ENCODE assay signal across 17 mouse cellular contexts in genomic region chr7:126471853-126472252, GRCm38 (mm10). TPM values are rescaled to one million over a fixed set of nuclear protein-coding genes. Genes with fewer than 3 reads are reported as not detected.
DNase-seq lines count a peak whose midpoint lies in the region; ATAC-seq and TF ChIP-seq lines count a peak whose summit lies in the region.
"Had no signal": no experiment of that assay in that cellular context is flagged by ENCODE, and none has a peak within 500 bp of the region (broad histone marks: within the 10 kb centered on the region; RNA-seq: fewer than 3 reads in every experiment).

No protein-coding gene starts in this region.

- no peak for DNase-seq in embryonic facial prominence, embryonic 10.5 days (ENCODE audit: low spot score)
- no peak for DNase-seq in lung, postnatal 25 days (ENCODE audit: low spot score)
- DNase-seq in midbrain, embryonic 10.5 days (ENCODE audit: low spot score) = no peak
- DNase-seq: forebrain, postnatal 0 days; gastrocnemius, postnatal 36 days; kidney, adult 11 months had no signal

- H3ac ChIP-seq in myocyte (ENCODE audit: control insufficient read depth, insufficient read length) = no peak overlapping the region

- 0 out of 2 replicates have a peak overlapping the region, but pooled peaks have one; percentile 16 for H3K9ac ChIP-seq in embryonic facial prominence, embryonic 13.5 days
- H3K9ac ChIP-seq: forebrain, postnatal 0 days; hindbrain, embryonic 14.5 days; lung, embryonic 15.5 days; midbrain, embryonic 13.5 days; stomach, embryonic 15.5 days had no signal

- no peak overlapping the region for H3K4me2 ChIP-seq in embryonic facial prominence, embryonic 13.5 days
- H3K4me2 ChIP-seq in myocyte (ENCODE audit: low read depth) = no peak overlapping the region
- H3K4me2 ChIP-seq: hindbrain, embryonic 14.5 days; lung, embryonic 15.5 days; midbrain, embryonic 13.5 days; stomach, embryonic 15.5 days had no signal

- H3K4me3 ChIP-seq in embryonic facial prominence, embryonic 13.5 days = no peak overlapping the region
- no peak overlapping the region; the same call in 1 of the 2 replicates for H3K4me3 ChIP-seq in embryonic facial prominence, embryonic 10.5 days
- H3K4me3 ChIP-seq in megakaryocyte, embryonic 14.5 days (replicated peaks) = peak overlapping the region; percentile 98
- peak overlapping the region; percentile 23 for H3K4me3 ChIP-seq in bone marrow, adult 2 months (replicated peaks; ENCODE audit: control insufficient read depth, low read depth, low read length)
- no peak overlapping the region for H3K4me3 ChIP-seq in myocyte
- no peak overlapping the region for H3K4me3 ChIP-seq in midbrain, embryonic 10.5 days
- H3K4me3 ChIP-seq: heart, embryonic 10.5 days; lung, embryonic 15.5 days; midbrain, embryonic 13.5 days; stomach, embryonic 15.5 days had no signal

- H3K36me3 ChIP-seq in embryonic facial prominence, embryonic 13.5 days = peaks cover 59% of the 10 kb centered on the region
- peaks cover 64% of the 10 kb centered on the region for H3K36me3 ChIP-seq in embryonic facial prominence, embryonic 10.5 days (replicated peaks)
- H3K36me3 ChIP-seq in megakaryocyte, embryonic 14.5 days (replicated peaks; ENCODE audit: low read length) = peaks cover 68% of the 10 kb centered on the region
- H3K36me3 ChIP-seq in myocyte (ENCODE audit: control insufficient read depth, insufficient read depth) = peaks cover 23% of the 10 kb centered on the region
- H3K36me3 ChIP-seq in midbrain, embryonic 10.5 days = peaks cover 62% of the 10 kb centered on the region

- 90% methylated on average over 4 of the region's 4 CpGs for WGBS in embryonic facial prominence, embryonic 13.5 days
- 93% methylated on average over 4 of the region's 4 CpGs for whole genome bisulfite sequencing in embryonic facial prominence, embryonic 10.5 days
- WGBS in bone marrow, adult 2 months = 16% methylated on average over 4 of the region's 4 CpGs
- 85% methylated on average over 4 of the region's 4 CpGs for WGBS in midbrain, embryonic 10.5 days

- H3K4me1 ChIP-seq in embryonic facial prominence, embryonic 13.5 days = peaks cover 17% of the 10 kb centered on the region
- H3K4me1 ChIP-seq in embryonic facial prominence, embryonic 10.5 days = peaks cover 26% of the 10 kb centered on the region
- H3K4me1 ChIP-seq in megakaryocyte, embryonic 14.5 days = peaks cover 91% of the 10 kb centered on the region
- peaks cover 9% of the 10 kb centered on the region for H3K4me1 ChIP-seq in bone marrow, adult 2 months (ENCODE audit: control insufficient read depth, insufficient read depth, low read length)
- peaks cover 29% of the 10 kb centered on the region for H3K4me1 ChIP-seq in midbrain, embryonic 10.5 days

- TF ChIP-seq CTCF in bone marrow, adult 2 months (IDR thresholded peaks at IDR 0.05; ENCODE audit: control insufficient read depth, insufficient read depth, low read length) = no peak

- peaks cover 32% of the 10 kb centered on the region for H3K79me2 ChIP-seq in myocyte (ENCODE audit: control insufficient read depth, insufficient read depth)

- no peak for ATAC-seq in embryonic facial prominence, embryonic 13.5 days (ENCODE audit: insufficient number of reproducible peaks, insufficient read depth, low FRiP score, low TSS enrichment, low read depth)
- no peak for ATAC-seq in megakaryocyte, adult 5-6 weeks (ENCODE audit: poor library complexity, severe bottlenecking)
- ATAC-seq: forebrain, postnatal 0 days; midbrain, embryonic 13.5 days had no signal

- H3K27me3 ChIP-seq in embryonic facial prominence, embryonic 13.5 days = no peaks in the 10 kb centered on the region
- H3K27me3 ChIP-seq in embryonic facial prominence, embryonic 10.5 days (replicated peaks; ENCODE audit: low read depth, poor library complexity, severe bottlenecking) = no peaks in the 10 kb centered on the region
- H3K27me3 ChIP-seq in megakaryocyte, embryonic 14.5 days (replicated peaks) = no peaks in the 10 kb centered on the region
- no peaks in the 10 kb centered on the region for H3K27me3 ChIP-seq in myocyte (ENCODE audit: control insufficient read depth, insufficient read depth, insufficient read length)
- H3K27me3 ChIP-seq in midbrain, embryonic 10.5 days (ENCODE audit: low read depth, poor library complexity, severe bottlenecking) = no peaks in the 10 kb centered on the region
- H3K27me3 ChIP-seq: lung, embryonic 15.5 days; midbrain, embryonic 13.5 days; stomach, embryonic 15.5 days had no signal

- no peak overlapping the region for H3K27ac ChIP-seq in embryonic facial prominence, embryonic 13.5 days
- H3K27ac ChIP-seq in embryonic facial prominence, embryonic 10.5 days (replicated peaks) = no peak overlapping the region
- H3K27ac ChIP-seq in bone marrow, adult 2 months (ENCODE audit: control insufficient read depth, insufficient read depth, low read depth, low read length, poor library complexity) = peak overlapping the region; percentile 85
- no peak overlapping the region for H3K27ac ChIP-seq in midbrain, embryonic 10.5 days (replicated peaks)
- H3K27ac ChIP-seq: heart, embryonic 10.5 days; hindbrain, embryonic 14.5 days; lung, embryonic 15.5 days; macrophage; midbrain, embryonic 13.5 days; stomach, embryonic 15.5 days had no signal

- H3K9me3 ChIP-seq in embryonic facial prominence, embryonic 13.5 days = no peaks in the 10 kb centered on the region
- no peaks in the 10 kb centered on the region for H3K9me3 ChIP-seq in embryonic facial prominence, embryonic 10.5 days
- H3K9me3 ChIP-seq in megakaryocyte, embryonic 14.5 days = no peaks in the 10 kb centered on the region
- no peaks in the 10 kb centered on the region for H3K9me3 ChIP-seq in midbrain, embryonic 10.5 days (replicated peaks)
- H3K9me3 ChIP-seq: heart, embryonic 10.5 days; lung, embryonic 15.5 days; midbrain, embryonic 13.5 days; stomach, embryonic 15.5 days had no signal

- TF ChIP-seq POLR2A in bone marrow, adult 2 months (IDR thresholded peaks at IDR 0.05; ENCODE audit: borderline replicate concordance, control insufficient read depth, low read depth, low read length) = no peak
- no peak for TF ChIP-seq POLR2A in myocyte (IDR thresholded peaks at IDR 0.05; ENCODE audit: insufficient read length, low read depth)

RNA-seq across cellular contexts. Expression of gene Sh2b1, which starts 3.4 kb away (rescaled TPM):
- 53.4 and 57.8 TPM in 2 replicates for polyA plus RNA-seq in embryonic facial prominence, embryonic 13.5 days (2015; fragmentation: Nextera tagmentation; extraction: Ambion mirVana)
- polyA plus RNA-seq in embryonic facial prominence, embryonic 10.5 days (2016; fragmentation: Nextera tagmentation; extraction: Ambion mirVana) = 53.3 and 54.0 TPM in 2 replicates
- polyA plus RNA-seq in megakaryocyte, embryonic 14.5 days (2012; ENCODE audit: insufficient read depth, low replicate concordance) = 94.0 and 146 TPM in 2 replicates
- 18.2 and 20.6 TPM in 2 replicates for total RNA-seq in megakaryocyte, adult 5-6 weeks (2015)
- total RNA-seq in megakaryocyte, adult 5-6 weeks (2017) = 9.9 and 10.6 TPM in 2 replicates
- polyA plus RNA-seq in bone marrow, adult 2 months (2011; ENCODE audit: insufficient read depth, insufficient read length, low replicate concordance, missing spikeins) = 34.4 and 95.0 TPM in 2 replicates
- 58.8 TPM for polyA plus RNA-seq in myocyte (2012; fragmentation: generic; extraction: Trizol)
- 54.1 and 58.7 TPM in 2 replicates for polyA plus RNA-seq in midbrain, embryonic 10.5 days (2016; fragmentation: Nextera tagmentation; extraction: Ambion mirVana)

RNA-seq across cellular contexts. Expression of gene Atp2a1, which starts 8.9 kb away (rescaled TPM):
- 7.9 and 11.5 TPM in 2 replicates for polyA plus RNA-seq in embryonic facial prominence, embryonic 13.5 days (2015; fragmentation: Nextera tagmentation; extraction: Ambion mirVana)
- polyA plus RNA-seq in embryonic facial prominence, embryonic 10.5 days (2016; fragmentation: Nextera tagmentation; extraction: Ambion mirVana) = 1.8 and 2.5 TPM in 2 replicates
- 1.1 and 1.4 TPM in 2 replicates for polyA plus RNA-seq in megakaryocyte, embryonic 14.5 days (2012; ENCODE audit: insufficient read depth, low replicate concordance)
- 0.07 and 0.52 TPM in 2 replicates for total RNA-seq in megakaryocyte, adult 5-6 weeks (2015)
- total RNA-seq in megakaryocyte, adult 5-6 weeks (2017) = not detected in 2 replicates
- polyA plus RNA-seq in bone marrow, adult 2 months (2011; ENCODE audit: insufficient read depth, insufficient read length, low replicate concordance, missing spikeins) = 12.0 and 13.4 TPM in 2 replicates
- 1,699 TPM for polyA plus RNA-seq in myocyte (2012; fragmentation: generic; extraction: Trizol)
- 0.16 and 0.28 TPM in 2 replicates for polyA plus RNA-seq in midbrain, embryonic 10.5 days (2016; fragmentation: Nextera tagmentation; extraction: Ambion mirVana)
- polyA plus RNA-seq: macrophage had no signal

RNA-seq across cellular contexts. Expression of gene Tufm, which starts 15.3 kb away (rescaled TPM):
- 129 and 131 TPM in 2 replicates for polyA plus RNA-seq in embryonic facial prominence, embryonic 13.5 days (2015; fragmentation: Nextera tagmentation; extraction: Ambion mirVana)
- 169 and 185 TPM in 2 replicates for polyA plus RNA-seq in embryonic facial prominence, embryonic 10.5 days (2016; fragmentation: Nextera tagmentation; extraction: Ambion mirVana)
- polyA plus RNA-seq in megakaryocyte, embryonic 14.5 days (2012; ENCODE audit: insufficient read depth, low replicate concordance) = 19.3 and 43.5 TPM in 2 replicates
- 40.2 and 44.3 TPM in 2 replicates for total RNA-seq in megakaryocyte, adult 5-6 weeks (2015)
- total RNA-seq in megakaryocyte, adult 5-6 weeks (2017) = 33.8 and 44.9 TPM in 2 replicates
- 16.7 and 36.3 TPM in 2 replicates for polyA plus RNA-seq in bone marrow, adult 2 months (2011; ENCODE audit: insufficient read depth, insufficient read length, low replicate concordance, missing spikeins)
- polyA plus RNA-seq in myocyte (2012; fragmentation: generic; extraction: Trizol) = 167 TPM
- polyA plus RNA-seq in midbrain, embryonic 10.5 days (2016; fragmentation: Nextera tagmentation; extraction: Ambion mirVana) = 161 and 178 TPM in 2 replicates

RNA-seq across cellular contexts. Expression of gene Atxn2l, which starts 31.4 kb away (rescaled TPM):
- polyA plus RNA-seq in embryonic facial prominence, embryonic 13.5 days (2015; fragmentation: Nextera tagmentation; extraction: Ambion mirVana) = 54.0 and 56.8 TPM in 2 replicates
- polyA plus RNA-seq in embryonic facial prominence, embryonic 10.5 days (2016; fragmentation: Nextera tagmentation; extraction: Ambion mirVana) = 50.4 and 54.1 TPM in 2 replicates
- 956 and 1,090 TPM in 2 replicates for polyA plus RNA-seq in megakaryocyte, embryonic 14.5 days (2012; ENCODE audit: insufficient read depth, low replicate concordance)
- total RNA-seq in megakaryocyte, adult 5-6 weeks (2015) = 75.5 and 84.4 TPM in 2 replicates
- total RNA-seq in megakaryocyte, adult 5-6 weeks (2017) = 26.1 and 40.5 TPM in 2 replicates
- 78.5 and 156 TPM in 2 replicates for polyA plus RNA-seq in bone marrow, adult 2 months (2011; ENCODE audit: insufficient read depth, insufficient read length, low replicate concordance, missing spikeins)
- 104 TPM for polyA plus RNA-seq in myocyte (2012; fragmentation: generic; extraction: Trizol)
- polyA plus RNA-seq in midbrain, embryonic 10.5 days (2016; fragmentation: Nextera tagmentation; extraction: Ambion mirVana) = 44.8 and 50.2 TPM in 2 replicates

RNA-seq across cellular contexts. Expression of gene Rabep2, which starts 43.3 kb away (rescaled TPM):
- 30.8 and 34.0 TPM in 2 replicates for polyA plus RNA-seq in embryonic facial prominence, embryonic 13.5 days (2015; fragmentation: Nextera tagmentation; extraction: Ambion mirVana)
- 33.7 and 34.6 TPM in 2 replicates for polyA plus RNA-seq in embryonic facial prominence, embryonic 10.5 days (2016; fragmentation: Nextera tagmentation; extraction: Ambion mirVana)
- polyA plus RNA-seq in megakaryocyte, embryonic 14.5 days (2012; ENCODE audit: insufficient read depth, low replicate concordance) = 97.9 and 143 TPM in 2 replicates
- total RNA-seq in megakaryocyte, adult 5-6 weeks (2015) = 6.7 and 6.8 TPM in 2 replicates
- total RNA-seq in megakaryocyte, adult 5-6 weeks (2017) = 21.4 and 25.0 TPM in 2 replicates
- 10.7 and 28.6 TPM in 2 replicates for polyA plus RNA-seq in bone marrow, adult 2 months (2011; ENCODE audit: insufficient read depth, insufficient read length, low replicate concordance, missing spikeins)
- polyA plus RNA-seq in myocyte (2012; fragmentation: generic; extraction: Trizol) = 36.7 TPM
- 26.6 and 27.0 TPM in 2 replicates for polyA plus RNA-seq in midbrain, embryonic 10.5 days (2016; fragmentation: Nextera tagmentation; extraction: Ambion mirVana)

Comparison
In these comparisons a context has a peak if more than half of its experiments do, and no peak if none do; other contexts are left out.
1. H3K4me3 ChIP-seq: peak in megakaryocyte, embryonic 14.5 days (single experiment) and bone marrow, adult 2 months (single experiment); none in embryonic facial prominence, embryonic 13.5 days (single experiment), embryonic facial prominence, embryonic 10.5 days (single experiment), myocyte (single experiment) and midbrain, embryonic 10.5 days (single experiment).
2. RNA of gene Atp2a1, which starts 8.9 kb away (polyA plus RNA-seq): 1,699 TPM in myocyte (single experiment); 12.0 to 13.4 TPM in bone marrow, adult 2 months, 7.9 to 11.5 TPM in embryonic facial prominence, embryonic 13.5 days, 1.8 to 2.5 TPM in embryonic facial prominence, embryonic 10.5 days, 1.1 to 1.4 TPM in megakaryocyte, embryonic 14.5 days and 0.16 to 0.28 TPM in midbrain, embryonic 10.5 days; every median in the first group is over 100 times any median in the second.